Mouse (Mus musculus): ENCODE results near the gene Aym1.
A peak's percentile ranks its signal among the peaks of the same experiment; 100 is the strongest.
"Not testable (repeated sequence)": the region's sequence is repeated elsewhere in the genome, so short reads cannot be mapped to it uniquely, and the experiment has no call there.

Gene Aym1

DNA sequence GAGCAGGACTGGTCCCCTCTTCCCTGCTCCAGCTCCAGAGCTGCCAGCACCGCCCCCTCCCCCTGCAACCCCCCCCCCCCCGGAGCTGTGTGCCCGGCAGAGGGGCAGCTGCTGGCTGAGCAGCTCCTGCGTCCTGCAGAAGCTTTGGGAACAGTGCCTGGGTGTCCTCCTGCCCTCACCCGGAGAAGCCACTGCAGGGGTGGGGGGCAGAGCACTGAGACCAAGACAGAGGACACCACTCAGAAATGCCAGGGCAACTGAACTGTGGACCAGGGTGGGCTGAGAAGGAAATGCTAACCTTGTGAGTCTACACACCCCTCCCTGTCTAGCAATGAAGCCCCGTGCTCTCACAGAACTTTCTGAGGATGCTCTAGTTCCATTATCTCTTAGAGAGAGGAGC lies at the start of gene Aym1:
Gene Aym1, plus strand, starts transcription at position 109 of the 400 bp plus-strand sequence.
- no peak for DNase-seq (ENCODE audit: low spot score)

DNA sequence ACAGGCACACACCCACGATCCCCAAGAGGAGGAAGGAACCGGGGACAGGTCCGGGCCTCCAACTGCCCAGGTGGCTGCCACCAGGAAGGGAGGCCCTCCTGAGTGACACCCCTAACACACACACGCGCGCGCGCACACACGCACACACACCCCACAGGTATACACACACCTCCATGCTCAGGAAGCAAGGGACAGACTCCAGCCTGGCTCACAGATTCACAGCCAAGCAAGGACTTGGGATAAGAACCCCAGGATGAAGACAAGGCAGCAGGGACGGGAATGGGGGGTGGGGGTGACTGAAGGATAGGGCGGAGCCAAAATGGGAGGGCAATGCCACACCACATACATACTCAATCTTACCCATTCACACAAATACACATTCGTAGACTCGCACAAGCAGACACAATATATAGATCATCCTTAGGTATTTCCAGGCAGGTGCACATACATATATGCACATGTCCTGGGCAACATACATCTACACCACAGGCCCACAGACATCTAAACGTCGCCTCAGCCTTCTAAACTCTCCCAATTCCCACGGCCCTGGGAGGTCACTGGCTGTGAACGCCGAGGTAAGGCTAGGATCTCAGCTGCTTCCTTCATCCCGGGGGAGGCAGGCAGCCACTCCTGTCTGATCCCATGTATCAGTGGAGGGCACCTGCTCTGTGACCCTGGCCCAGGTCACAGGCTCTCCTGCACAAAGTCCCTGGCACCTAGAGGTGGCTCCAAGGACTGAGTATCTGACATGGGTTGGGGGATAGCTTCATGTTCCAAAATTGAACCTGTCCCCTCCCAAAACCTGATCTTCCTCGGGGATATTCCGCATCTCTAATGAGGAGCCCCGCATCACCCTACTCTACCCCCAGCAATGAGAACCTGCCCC lies 47.4 kb upstream of the Aym1 start:
- DNase-seq (ENCODE audit: low spot score), result no peak

DNA sequence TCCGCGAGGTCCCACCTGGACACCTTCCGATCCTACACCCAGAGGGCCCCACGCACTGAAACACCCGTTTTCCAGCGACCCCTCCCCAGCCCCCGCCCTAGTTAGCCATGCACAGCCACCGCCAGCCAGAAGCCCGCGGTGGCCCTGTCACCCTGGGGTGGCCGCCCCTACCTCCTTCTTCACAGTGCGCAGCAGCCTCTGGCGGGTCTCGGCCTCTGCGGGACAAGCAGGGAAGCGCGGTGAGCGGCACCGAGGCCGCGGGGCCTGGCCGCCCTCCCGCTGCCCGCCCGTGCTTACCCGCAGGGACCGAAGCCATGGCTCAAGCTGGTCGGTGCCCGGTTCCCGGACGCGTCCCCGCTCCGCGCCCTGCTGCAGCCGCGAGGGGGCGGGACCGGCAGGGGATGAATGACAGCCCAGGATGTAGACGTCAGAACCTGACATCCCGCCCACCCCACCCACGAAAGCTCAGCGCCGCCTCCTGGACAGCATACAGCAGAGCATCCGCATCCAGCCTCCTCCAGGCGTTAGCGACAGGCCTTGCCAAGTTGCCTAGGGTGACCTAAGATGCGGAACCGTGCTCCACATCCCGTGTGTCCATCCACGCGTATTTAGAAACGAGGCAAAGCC lies 46.6 kb upstream of the Aym1 start, which contains the start of gene Sgsm1:
Gene Sgsm1, minus strand, starts transcription at position 410 of the 627 bp plus-strand sequence.
- peak; percentile 84 for DNase-seq (ENCODE audit: low spot score)

DNA sequence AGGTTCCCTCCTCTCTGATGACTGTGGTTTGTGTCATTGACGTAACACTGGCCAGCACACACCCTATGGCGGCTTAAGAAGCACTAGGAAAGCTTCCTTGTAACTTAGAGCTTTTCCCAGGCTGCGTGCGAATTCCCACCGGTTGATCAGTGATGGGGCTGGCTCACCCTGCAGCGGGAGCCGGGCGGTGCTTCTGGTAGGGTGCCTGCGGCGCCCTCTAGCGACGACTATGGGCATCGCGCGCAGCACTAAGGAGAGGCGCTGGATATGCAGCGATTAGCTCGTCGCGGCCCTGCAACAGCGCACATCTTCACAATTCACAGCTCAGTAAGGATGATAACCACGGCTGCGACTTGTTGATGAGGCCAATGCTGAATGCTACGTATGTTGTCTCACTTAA lies 43.1 kb upstream of the Aym1 start:
- peak; percentile 87 for DNase-seq (ENCODE audit: low spot score)

DNA sequence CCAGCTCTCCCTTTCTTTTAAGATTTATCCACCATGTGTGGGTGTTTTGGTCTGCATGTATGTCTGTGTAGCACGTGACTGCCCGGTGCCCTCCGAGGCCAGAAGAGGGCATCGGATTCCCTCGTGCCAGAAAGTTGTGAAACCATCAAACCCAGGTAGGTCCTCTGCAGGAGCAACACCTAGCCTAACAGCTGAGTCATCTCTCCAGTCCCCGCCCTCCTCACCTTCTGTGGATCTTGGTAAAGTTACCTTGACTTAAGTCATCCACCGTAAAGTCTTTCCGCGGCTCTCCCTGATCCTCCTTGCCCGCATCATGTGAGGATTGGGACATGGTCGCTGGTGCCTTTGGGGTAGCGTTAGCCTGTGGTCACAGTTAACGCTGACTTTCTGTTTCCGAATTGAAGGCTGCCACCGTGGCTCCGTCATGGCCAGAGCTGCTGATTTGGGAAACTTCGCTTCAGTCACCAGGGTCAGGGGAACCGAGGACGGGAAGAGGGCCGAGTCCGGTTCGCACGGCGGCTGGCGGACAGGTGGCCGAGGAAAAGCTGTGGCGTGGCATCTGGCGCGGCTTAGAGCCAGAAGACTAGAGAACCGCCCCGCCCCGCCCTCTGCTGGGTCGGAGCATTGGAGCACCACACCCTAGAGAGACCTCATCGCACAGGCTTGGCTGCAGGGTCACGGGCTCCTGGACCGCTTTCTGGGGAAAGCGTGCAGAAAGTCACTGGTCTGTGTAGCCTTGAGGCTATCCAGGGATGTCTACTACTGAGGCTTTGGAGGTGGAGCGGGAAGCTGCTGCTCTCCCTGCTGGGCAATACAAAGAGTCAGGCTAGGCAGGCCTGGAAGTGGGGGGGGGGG lies 33.1 kb upstream of the Aym1 start:
- DNase-seq (ENCODE audit: low spot score), result peak; percentile 54

DNA sequence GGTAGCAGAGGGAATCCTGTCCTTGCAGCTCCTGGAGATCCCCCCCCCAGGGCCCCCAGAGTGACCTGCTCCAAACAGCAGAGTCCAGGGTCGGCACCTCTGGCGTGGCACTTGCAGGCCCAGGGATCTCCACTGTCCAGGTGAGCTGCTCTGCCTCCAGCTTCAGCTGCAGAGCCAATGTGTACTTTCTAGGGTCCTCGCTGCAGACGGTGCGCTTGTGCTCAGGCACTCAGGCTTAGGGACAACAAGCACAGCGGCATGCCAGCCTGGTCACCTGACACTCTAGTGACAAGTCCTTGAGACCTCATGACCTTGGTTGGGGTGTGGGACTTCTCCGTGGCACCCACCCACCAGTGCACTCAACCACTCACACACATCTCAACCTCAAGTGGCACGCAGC lies 27.6 kb upstream of the Aym1 start:
- no peak for DNase-seq (ENCODE audit: low spot score)

DNA sequence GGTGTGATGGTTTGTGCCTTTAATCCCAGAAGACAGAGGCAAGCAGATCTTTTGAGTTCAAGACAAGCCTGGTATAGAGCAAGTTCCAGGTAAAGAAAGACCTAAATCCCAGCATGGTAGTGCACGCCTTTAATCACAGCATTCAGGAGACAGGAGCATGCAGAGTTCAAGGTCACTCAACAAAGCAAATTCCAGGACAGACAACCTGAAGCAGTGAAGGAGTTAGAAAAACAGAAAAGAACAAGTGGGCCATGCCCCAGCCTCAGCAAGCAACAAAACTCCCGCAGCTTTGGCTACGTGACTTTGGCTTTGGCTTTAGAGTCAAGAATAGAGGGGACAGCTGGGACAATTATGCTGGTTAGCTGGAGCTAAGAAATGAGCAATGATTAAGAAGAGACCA lies 26.9 kb upstream of the Aym1 start:
- DNase-seq (ENCODE audit: low spot score), result no peak

DNA sequence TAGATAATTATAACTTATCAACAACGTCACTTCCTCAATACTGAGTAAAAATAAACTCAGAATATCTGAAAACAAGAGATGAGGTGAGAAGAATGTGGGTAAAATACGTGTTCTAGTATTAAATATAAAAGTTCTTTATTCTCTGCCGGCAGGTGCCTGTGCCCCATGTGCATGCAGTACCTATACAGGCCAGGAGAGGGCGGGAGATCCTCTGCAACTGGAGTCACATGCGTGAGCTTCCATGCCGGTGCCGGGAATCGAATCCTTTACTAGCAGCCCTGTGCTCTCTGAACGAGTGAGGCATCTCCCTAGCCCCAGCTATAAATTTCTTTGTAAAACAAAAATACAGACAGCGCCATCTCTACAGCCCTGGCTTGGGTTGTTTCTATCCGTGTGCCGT lies 24.9 kb upstream of the Aym1 start:
- DNase-seq (ENCODE audit: low spot score), result peak; percentile 70

DNA sequence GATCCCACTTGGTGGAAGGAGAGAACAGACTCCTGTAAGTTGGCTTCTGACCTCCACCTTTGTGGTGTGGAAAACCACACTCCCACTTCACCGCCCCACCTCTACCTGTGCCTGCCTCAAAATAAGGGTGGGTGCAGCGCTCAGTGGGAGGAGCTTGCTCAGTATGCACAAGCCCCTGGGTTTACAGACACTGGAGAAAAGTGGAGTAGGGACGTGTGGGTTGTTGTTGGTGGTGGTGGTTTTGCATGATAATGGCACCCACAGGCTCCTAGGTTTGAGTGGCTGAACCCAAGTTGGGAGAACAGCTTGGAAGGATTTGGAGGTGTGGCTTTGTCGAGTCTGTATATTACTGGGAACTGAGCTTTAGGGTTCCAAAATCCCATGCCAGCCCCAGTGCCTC lies 24.2 kb upstream of the Aym1 start:
- DNase-seq (ENCODE audit: low spot score), result no peak

DNA sequence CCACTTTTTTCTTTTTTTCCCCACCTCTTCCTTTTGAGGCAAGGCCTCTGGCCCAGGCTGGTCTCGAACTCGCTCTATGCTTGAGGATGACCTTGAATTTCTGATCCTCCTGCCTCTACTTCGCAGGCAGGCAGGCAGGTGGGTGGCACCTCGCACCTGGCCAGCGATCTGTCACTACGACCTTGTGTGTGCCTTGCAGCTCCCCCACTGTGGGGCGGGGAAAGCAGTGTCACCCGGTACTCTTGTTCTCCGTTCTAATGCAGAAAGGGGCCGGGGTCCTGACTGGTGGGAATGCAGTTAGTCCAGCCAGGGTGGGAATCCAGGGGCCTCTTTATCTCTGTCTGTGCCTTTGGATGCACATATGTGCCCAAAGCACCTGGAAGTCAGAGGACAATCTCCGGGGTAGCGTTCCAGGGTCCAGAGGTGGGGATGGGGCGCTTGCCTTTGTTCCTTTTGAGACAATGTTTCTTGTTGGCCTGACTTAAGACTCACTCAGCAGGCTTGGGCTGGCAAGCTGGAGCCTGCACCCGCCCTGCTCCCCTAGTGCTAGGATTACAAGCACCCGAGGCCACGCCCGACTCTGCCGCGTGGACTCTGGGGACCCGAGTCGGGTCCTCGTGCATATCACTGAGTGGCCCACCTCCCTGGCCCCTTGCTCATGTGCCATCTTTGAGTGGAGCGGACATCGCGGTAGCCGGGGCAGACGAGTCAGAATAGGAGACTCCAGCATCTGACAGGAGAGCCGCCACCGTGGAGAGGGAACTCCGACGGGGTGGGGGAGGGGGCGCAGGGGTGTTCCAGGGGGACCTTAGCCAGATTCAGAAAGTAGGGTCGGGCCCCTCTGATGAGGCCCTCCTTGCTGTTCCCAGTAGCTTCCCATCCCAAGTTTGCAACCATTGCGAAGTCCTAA lies 22.2 kb upstream of the Aym1 start:
- DNase-seq (ENCODE audit: low spot score), result no peak

DNA sequence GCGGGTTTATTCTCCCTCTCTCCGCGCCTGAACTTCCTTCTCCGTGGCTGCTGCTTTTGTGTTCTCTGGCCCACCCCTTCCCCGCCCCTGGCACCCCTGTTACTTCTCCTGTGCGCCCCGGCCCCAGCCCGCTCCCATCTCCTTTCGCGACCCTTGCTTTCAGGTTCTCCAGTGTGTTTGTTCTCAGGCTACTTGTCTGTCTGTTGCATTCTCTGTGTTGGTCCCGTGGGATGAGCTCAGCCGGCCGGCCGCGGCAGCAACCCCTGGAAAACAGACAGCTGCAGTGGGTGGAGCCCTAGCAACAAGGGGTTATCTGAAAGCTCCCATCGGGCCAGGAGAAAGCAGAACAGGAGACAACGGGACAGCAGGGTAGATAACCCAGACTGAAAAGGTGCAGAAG lies 21.4 kb upstream of the Aym1 start:
- DNase-seq (ENCODE audit: low spot score), result no peak

DNA sequence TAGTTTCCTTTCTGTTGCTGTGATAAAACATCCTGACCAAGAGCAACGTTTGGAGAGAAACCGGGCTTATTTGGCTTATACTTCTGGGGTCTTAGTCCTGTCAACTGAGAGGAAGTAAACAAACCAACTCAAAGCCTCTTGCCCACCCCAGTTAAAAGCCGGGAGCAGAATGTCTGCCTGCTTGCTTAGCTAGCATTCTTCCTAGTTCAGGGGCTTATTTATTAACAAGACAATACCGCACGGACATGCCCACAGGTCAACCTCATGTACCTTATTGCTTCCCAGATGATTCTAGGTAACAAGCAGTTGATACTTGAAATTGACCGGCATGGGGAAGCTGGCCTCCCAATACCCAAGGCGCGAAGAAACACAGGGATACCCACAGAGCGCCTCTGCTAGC lies 20.8 kb upstream of the Aym1 start:
- no peak for DNase-seq (ENCODE audit: low spot score)

DNA sequence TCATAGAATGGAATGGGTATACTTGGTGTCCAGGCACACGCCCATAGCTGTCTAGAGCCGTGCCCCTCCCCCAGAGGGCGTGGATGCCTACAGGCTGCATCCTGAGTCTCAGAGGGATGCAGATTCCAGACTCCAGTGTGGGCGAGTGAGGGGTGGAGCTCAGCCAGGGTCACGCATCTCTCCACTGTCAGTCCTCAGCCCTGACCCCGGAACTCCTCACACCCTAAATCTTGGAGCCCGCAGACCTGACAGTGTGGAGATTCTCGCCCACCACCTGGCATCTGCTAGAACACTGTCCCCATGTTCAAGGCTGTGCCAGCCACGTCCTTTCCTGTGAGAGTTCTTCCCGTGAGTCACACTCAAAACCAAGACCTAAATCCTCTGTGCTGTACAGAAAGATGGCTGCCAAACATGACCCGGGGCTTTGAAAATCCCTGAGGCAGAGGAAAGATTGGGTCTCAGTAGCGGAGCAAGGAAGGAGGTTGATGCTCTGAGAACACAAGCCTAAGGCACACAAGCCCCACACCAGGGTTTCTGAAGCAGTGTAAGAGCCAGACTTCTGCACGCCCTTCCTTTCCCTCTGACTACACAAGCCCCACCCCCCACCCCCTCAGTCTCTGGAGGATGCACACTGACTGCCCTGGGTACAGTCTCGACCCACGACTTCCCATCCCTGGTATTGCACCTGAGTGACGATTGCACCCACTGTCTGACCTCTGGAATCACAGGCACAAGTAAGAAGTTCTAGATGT lies 12.3 kb upstream of the Aym1 start:
- no peak for DNase-seq (ENCODE audit: low spot score)

DNA sequence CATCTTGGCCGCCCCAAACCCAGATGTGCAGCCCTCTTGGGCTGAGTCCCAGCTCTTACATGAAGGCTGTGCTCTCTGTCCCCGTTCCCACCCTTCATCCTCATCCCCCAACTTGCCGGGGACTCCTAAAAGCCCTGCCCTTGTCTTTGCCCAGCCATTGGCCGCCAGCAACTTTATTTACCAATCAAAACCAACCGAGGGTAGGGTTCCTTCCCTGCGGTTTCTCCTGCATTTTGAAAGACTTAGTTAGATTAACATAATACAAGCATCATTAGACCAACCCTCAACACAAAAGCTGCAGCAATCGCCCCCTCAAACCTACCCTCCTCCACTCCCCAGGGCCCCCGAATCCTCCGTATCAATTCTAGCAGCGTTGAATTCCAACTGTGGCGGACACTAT lies 11.3 kb upstream of the Aym1 start:
- no peak for DNase-seq (ENCODE audit: low spot score)

DNA sequence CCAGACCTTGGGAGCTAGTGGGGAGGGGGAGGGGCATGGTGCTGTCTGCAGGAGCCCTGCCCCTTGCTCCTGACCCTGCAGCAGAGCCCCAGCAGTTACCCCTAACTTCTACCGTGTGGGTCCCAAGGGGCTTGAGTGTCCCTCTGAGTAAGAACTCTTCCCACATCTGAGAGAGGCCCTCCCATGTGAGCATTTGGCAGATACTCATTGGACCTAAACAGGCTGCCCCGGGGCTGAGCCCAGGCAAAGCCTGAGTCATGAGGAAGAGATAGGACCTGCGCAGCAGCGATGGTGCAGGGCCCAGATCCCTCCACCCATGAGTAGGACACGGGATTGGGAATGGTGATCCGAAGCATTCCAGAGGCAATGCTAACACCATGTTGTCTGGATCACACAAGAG lies 10.4 kb upstream of the Aym1 start:
- DNase-seq (ENCODE audit: low spot score), result not testable (repeated sequence)

DNA sequence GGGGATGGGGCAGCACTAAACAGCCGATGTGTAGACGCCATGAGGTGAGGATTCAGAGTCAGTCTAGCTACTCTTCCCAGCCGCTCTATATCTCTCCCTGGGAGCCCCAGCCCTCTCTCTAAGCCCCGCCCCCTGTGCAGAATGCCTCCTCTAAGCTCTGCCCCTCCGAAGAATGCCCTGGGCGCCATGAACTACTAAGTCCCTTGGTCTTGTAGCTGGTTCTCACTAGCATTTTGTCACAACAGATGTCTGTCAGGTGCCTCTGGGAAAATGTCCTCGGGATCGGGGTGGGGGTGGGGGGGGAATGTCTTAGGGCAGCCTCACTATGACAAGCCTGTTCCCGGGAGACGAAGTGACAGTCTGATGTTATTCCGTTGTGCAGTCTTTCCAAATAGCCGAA lies 9.5 kb upstream of the Aym1 start:
- DNase-seq (ENCODE audit: low spot score), result no peak

DNA sequence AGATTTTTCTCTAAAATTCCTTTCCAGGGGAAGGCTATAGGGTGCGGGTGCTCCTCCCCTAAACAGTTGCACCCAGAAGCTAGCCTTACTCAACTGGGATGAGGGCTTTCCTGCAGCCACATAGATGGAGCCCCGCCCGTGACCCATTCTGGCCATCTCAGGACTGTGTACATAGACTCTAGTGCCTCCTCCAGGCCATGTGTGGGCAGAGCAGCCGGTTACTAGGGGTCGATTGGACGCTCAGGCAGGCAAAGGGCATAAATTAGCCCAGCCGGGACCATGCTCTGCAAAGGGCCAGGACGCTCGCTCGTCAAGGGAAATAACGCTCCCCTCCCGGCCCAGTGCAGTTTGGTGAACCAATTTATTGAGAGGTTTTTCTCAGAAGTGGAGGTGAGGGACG lies 8.5 kb upstream of the Aym1 start:
- DNase-seq (ENCODE audit: low spot score), result no peak

DNA sequence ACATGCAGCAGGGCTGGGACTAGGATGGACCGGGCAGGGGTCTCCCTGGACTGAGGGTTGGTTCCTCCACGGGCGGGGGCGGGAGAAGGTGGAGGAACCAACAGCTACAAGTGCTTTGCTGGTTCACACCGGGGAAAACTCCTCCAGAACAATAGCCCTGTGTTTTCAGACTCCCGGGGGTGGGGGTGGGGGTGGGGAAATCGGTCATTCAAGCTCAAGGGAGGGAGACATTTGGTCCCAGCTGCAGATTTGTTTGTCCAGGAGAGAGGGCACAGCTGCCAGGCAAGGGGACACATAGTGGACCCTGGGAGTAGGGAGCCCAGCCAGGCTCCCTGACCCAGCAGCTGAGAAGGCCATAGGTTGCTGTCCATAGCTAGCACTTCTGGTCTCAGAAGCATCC lies 7.9 kb upstream of the Aym1 start:
- DNase-seq (ENCODE audit: low spot score), result no peak

DNA sequence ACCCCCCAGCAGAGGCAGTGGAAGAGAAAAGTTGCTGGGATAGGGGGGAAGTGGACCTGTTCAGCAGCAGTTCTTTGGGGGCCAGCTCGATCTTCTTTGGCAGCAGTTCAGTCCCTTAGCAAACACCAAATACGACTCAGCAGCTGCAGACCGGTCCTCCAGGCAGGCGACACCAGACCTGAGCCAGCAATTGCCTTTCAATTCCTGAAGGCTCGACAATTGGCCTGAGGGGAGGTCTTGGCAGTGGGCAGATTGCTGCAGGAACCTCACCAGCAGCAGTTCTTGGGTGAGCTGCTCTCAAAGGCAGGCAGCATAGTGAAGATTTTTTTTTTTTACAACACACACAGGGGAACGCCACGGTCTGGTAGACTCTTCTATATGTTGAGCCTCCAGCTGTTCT lies 7.3 kb upstream of the Aym1 start:
- DNase-seq (ENCODE audit: low spot score), result no peak

DNA sequence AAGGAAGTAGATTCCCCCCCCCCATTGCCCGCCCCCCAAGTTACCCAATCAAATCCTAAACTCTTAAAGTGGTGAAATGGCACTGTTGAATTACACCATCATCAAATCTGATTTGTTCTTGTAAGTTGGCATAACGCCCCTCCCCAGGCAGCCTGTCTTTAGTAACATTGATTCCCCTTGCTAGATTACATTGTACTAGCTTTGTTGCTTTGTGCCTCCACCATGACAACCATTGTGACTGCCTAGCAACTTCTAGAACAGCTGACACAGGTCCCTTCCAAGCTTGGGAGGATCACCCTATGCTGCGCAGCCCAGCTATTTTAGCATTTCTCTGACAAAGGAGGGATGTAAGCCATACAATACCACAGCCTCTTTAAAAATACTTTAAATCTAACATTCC lies 5.3 kb upstream of the Aym1 start:
- no peak for DNase-seq (ENCODE audit: low spot score)

DNA sequence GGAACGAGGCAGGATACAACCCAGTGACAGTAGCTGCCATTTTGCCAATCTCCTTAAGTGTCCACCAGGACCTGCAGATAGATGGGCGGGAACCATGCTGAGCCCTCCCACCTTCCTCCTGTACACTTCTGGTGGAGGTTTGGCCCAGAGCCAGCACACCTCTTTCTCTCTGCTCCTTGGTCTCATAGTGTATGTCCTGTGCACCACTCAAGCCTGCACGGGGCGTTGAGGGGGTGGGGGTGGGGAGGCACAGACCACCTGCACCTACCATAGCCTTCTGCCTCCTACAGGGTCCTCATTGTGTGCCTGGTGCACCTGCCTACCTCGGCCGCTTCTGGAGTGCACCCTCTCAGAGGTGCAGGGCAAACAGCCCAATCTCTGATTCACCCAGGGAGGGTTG lies 4.5 kb upstream of the Aym1 start:
- no peak for DNase-seq (ENCODE audit: low spot score)

Measured in testis, postnatal 10 days (tissue).